Mouse (Mus musculus) liver, postnatal 0 days (tissue): Measurements from ENCODE around the gene Slmap.

Experiments used
- CTCF ChIP-seq: sonication (generic); IDR thresholded peaks from 2 replicates; pipeline ENCODE4 v1.5.1; 2016; ENCODE audit warnings: antibody characterized with exemption, low read depth
- EP300 ChIP-seq: IDR thresholded peaks from 2 replicates; pipeline ENCODE4 v1.6.1; 2016; ENCODE audit warnings: antibody characterized with exemption, low read depth, mild to moderate bottlenecking

- TF ChIP-seq CTCF (peak; percentile 44), EP300 (no peak)
Measured at GRCm38 (mm10) chr14:26500136-26500933, 34.4 kb downstream of the Slmap start.
